Mouse (Mus musculus) embryo, embryonic 10.5 days (tissue): Measurements from ENCODE around the gene Sash3.

ENCODE experiments used
- DNase-seq: peaks from one replicate; pipeline ENCODE4 v3.0.0-alpha.2; 2015; ENCODE audit warnings: low spot score

Gene Sash3

GRCm38 (mm10) chrX:48146262-48146661 is at the start of gene Sash3:
Gene Sash3, plus strand, starts transcription at chrX:48146436.
- DNase-seq, result no peak

DNA sequence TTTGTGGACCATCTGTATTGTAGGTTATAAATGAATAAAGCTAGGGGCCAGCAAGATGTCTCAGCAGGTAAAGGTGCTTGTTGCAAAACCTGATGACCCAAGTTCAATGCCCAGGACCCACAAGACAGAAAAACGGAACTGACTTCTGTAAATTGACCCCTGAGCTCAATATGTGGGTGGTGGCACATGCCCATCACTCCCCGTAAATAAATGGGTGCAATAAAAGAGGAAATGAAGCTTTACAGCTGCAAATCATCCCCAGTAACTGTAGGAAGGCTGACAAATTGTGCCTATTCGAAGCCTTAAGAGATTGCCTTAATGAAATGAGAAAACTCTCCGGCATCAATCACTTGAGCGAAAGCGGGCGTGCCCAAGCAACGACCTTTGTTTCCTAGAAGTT is 49.7 kb upstream of the Sash3 start:
- DNase-seq, result no peak

GRCm38 (mm10) chrX:48098470-48099129 is 47.6 kb upstream of the Sash3 start:
- DNase-seq, result no peak

GRCm38 (mm10) chrX:48099871-48100270 is 46.4 kb upstream of the Sash3 start:
- DNase-seq, result peak; percentile 6

- DNase-seq, result no peak
These were observed 43.0 kb upstream of the Sash3 start for GRCm38 (mm10) chrX:48103256-48103655.

- no peak for DNase-seq
These were observed 41.3 kb upstream of the Sash3 start for GRCm38 (mm10) chrX:48104736-48105441.

- no peak for DNase-seq
These were observed 40.0 kb upstream of the Sash3 start for GRCm38 (mm10) chrX:48106226-48106625.

DNA sequence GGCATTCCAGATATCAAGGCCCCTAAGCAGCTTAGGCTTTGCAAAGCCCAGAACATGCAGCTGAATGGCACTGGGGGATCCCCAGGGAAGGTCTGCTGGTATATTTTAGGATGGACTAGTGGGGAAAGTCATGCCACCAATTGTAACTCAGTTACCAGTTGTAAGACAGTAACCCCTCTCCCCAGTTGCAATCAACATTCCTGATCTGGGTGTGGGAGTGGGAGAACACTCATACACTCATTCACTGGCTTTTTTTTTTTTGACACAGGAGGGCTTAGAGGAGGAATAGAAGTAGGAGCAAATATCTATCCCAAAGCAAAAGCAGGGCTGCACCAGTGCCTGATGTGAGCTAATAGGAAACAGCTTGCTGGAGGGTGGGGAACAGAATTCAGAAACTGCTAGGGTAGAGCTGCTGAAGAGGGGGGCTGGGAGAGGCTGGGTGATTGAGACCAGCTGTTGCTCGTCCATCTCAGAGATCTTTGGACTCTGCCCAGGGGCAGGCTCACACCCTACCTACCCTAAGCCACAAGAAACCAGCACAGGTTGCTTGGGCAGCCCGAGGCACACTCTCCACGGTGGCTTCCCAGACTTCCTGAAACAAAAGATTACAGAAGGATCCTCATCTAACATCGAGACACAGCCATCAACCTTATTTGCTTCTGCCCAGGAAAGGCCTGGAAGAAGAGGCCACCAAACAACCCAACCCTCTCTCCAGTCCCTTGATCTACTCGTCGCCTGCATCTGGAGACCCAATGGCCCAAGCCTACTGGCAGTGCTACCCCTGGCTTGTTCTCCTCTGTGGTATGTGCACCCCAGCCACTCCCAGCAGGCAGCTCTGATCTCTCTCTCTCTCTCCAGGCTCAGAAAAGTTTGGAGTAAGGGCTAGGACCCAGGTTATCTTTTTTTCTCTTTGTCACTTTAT is 37.6 kb upstream of the Sash3 start, which contains the start of gene Xpnpep2:
TSS of gene Xpnpep2 (plus strand) at position 332 of the 922 bp plus-strand sequence.
- DNase-seq, result peak; percentile 56

- DNase-seq, result no peak
These were observed 37.0 kb upstream of the Sash3 start for GRCm38 (mm10) chrX:48109316-48109655.

GRCm38 (mm10) chrX:48119294-48119693 is 26.9 kb upstream of the Sash3 start:
- DNase-seq, result no peak

GRCm38 (mm10) chrX:48124132-48125071 is 21.8 kb upstream of the Sash3 start:
- DNase-seq, result peak; percentile 75

GRCm38 (mm10) chrX:48126903-48127476 is 19.2 kb upstream of the Sash3 start:
- no peak for DNase-seq

- DNase-seq, result no peak
These were observed 18.6 kb upstream of the Sash3 start for GRCm38 (mm10) chrX:48127502-48128218.

GRCm38 (mm10) chrX:48129167-48129566 is 17.1 kb upstream of the Sash3 start:
- DNase-seq, result no peak

GRCm38 (mm10) chrX:48136935-48137334 is 9.3 kb upstream of the Sash3 start:
- DNase-seq, result no peak

- DNase-seq, result no peak
These were observed 8.2 kb upstream of the Sash3 start for GRCm38 (mm10) chrX:48138011-48138410.

- DNase-seq, result peak; percentile 26
These were observed 7.5 kb upstream of the Sash3 start for GRCm38 (mm10) chrX:48138539-48139275.

- peak; percentile 11 for DNase-seq
These were observed 6.6 kb upstream of the Sash3 start for GRCm38 (mm10) chrX:48139368-48140285.
